Mouse (Mus musculus) myocyte (in vitro differentiated cells): ENCODE results near the gene Fto. TPM values are rescaled to one million over a fixed set of nuclear protein-coding genes. Genes with fewer than 3 reads are reported as not detected.

Source experiments
- H3K27me3 ChIP-seq: one replicate; pipeline ENCODE4 v1.6.1; 2011; ENCODE audit not compliant: control insufficient read depth, insufficient read depth, insufficient read length
- H3K36me3 ChIP-seq: one replicate; pipeline ENCODE4 v1.6.1; 2011; ENCODE audit not compliant: control insufficient read depth, insufficient read depth
- H3K4me2 ChIP-seq: one replicate; pipeline ENCODE4 v1.6.1; 2011; ENCODE audit warnings: low read depth, control low read depth
- H3K4me3 ChIP-seq: one replicate; pipeline ENCODE4 v1.5.1; 2011; ENCODE audit warnings: mild to moderate bottlenecking, control low read depth, moderate library complexity
- H3K79me2 ChIP-seq: one replicate; pipeline ENCODE4 v1.6.1; 2011; ENCODE audit not compliant: control insufficient read depth, insufficient read depth
- H3ac ChIP-seq: one replicate; pipeline ENCODE4 v1.6.1; 2011; ENCODE audit not compliant: control insufficient read depth, insufficient read length
- CEBPB ChIP-seq: IDR thresholded peaks from 2 replicates; pipeline ENCODE4 v1.6.1; 2011; ENCODE audit warnings: mild to moderate bottlenecking, moderate library complexity; ENCODE audit not compliant: poor library complexity, insufficient read depth, severe bottlenecking
- E2F4 ChIP-seq: IDR thresholded peaks from one replicate; pipeline ENCODE4 v1.6.1; 2011; ENCODE audit warnings: mild to moderate bottlenecking, control low read depth, moderate library complexity; ENCODE audit not compliant: insufficient read depth
- MAX ChIP-seq: IDR thresholded peaks from one replicate; pipeline ENCODE4 v1.6.1; 2011; ENCODE audit warnings: low read depth, mild to moderate bottlenecking, control low read depth
- MYOD1 ChIP-seq, 3 experiments: IDR thresholded peaks; one replicate each; pipeline ENCODE4 v1.6.1; 2011; ENCODE audit warnings: control low read depth in 2 of 3, low read depth in 2 of 3, mild to moderate bottlenecking in 2 of 3, moderate library complexity in 1 of 3; ENCODE audit not compliant: insufficient read length in 2 of 3, control insufficient read depth in 1 of 3
- MYOG ChIP-seq, 3 experiments: IDR thresholded peaks; one replicate each; pipeline ENCODE4 v1.6.1; 2011; ENCODE audit warnings: control low read depth in 2 of 3, low read depth in 2 of 3, mild to moderate bottlenecking in 2 of 3; ENCODE audit not compliant: insufficient read length in 2 of 3, control insufficient read depth in 1 of 3, insufficient read depth in 1 of 3
- POLR2A ChIP-seq: IDR thresholded peaks from one replicate; pipeline ENCODE4 v1.6.1; 2011; ENCODE audit warnings: low read depth, mild to moderate bottlenecking, control low read depth, moderate library complexity; ENCODE audit not compliant: insufficient read length
- POLR2AphosphoS2 ChIP-seq: IDR thresholded peaks from one replicate; pipeline ENCODE4 v1.6.1; 2011; ENCODE audit warnings: low read depth, control low read depth; ENCODE audit not compliant: insufficient read length
- REST ChIP-seq: IDR thresholded peaks from one replicate; pipeline ENCODE4 v1.6.1; 2011; ENCODE audit warnings: mild to moderate bottlenecking, control low read depth, moderate library complexity; ENCODE audit not compliant: insufficient read depth, insufficient read length
- SRF ChIP-seq: IDR thresholded peaks from one replicate; pipeline ENCODE4 v1.6.1; 2011; ENCODE audit warnings: low read depth; ENCODE audit not compliant: control insufficient read depth, insufficient read length
- TCF12 ChIP-seq: IDR thresholded peaks from one replicate; pipeline ENCODE4 v1.6.1; 2011; ENCODE audit warnings: mild to moderate bottlenecking, control low read depth; ENCODE audit not compliant: poor library complexity, insufficient read depth, severe bottlenecking
- TCF3 ChIP-seq: IDR thresholded peaks from one replicate; pipeline ENCODE4 v1.6.1; 2011; ENCODE audit warnings: low read depth, control low read depth; ENCODE audit not compliant: insufficient read length
- USF1 ChIP-seq: IDR thresholded peaks from one replicate; pipeline ENCODE4 v1.6.1; 2011; ENCODE audit warnings: low read depth, mild to moderate bottlenecking, control low read depth, moderate library complexity
- polyA plus RNA-seq: library from polyadenylated mRNA; unstranded; fragments of >200 nt; fragmentation: generic; extraction: Trizol; gene quantifications from one replicate; pipeline ENCODE4 v1.2.1, GENCODE M21; 2012; ENCODE audit warnings: missing spikeins

The Fto gene
- polyA plus RNA-seq, 1 experiment: 74.1 TPM

DNA sequence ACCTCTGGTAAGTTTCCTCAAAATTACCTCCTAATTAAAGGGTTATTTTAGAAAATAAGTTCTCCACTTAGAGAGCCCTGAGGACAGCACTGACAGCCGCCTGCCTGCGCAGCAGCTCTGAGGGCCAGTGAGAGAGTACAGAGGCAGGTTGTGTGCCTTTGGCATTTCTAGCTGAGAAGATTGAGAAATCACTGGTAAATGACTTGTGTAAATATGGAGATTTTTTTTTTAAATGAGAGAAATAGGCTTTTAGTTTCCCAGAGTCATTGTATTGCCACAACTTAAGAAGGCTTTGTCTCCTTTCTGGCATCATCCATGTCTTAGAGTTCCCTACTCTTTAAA is 181.9 kb downstream of the Fto start:
- Histone ChIP-seq H3K4me3 (no peak overlapping the region), H3ac (no peak overlapping the region), H3K4me2 (no peak overlapping the region), H3K36me3 (no peaks in the 10 kb centered on the region), H3K27me3 (no peaks in the 10 kb centered on the region), H3K79me2 (no peaks in the 10 kb centered on the region)
- no peak for TF ChIP-seq SRF
- no peak for TF ChIP-seq CEBPB
- no peak for TF ChIP-seq MYOD1 (IDR thresholded peaks at IDR 0.05; ENCODE audit: control insufficient read depth in 1 of 3, insufficient read length in 2 of 3, low read depth in 2 of 3)

DNA sequence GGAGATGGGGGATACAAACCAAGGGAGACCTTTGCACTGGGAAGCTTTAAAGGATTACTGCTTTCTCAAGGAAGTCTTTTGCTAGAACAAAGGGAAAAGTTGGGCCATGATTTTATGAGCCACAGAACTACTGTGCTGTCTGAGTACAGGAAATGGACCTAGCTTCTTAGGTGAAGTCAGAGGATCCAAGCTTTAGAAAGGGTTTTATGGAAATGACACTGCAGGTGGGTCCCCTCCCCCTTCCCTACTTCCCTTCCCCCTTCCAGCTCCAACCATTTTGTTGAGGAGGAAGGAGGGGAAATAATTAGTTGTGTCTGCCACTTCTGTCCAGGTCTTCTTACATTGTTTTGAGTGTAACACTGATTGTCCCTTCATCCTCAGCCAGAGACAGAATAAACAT is 182.7 kb downstream of the Fto start:
- Histone ChIP-seq H3K79me2 (no peaks in the 10 kb centered on the region), H3K4me3 (no peak overlapping the region), H3K27me3 (no peaks in the 10 kb centered on the region), H3K4me2 (no peak overlapping the region), H3ac (no peak overlapping the region), H3K36me3 (no peaks in the 10 kb centered on the region)
- TF ChIP-seq SRF (no peak), CEBPB (no peak), E2F4 (no peak), MYOG (IDR thresholded peaks at IDR 0.05; ENCODE audit: control insufficient read depth in 1 of 3, insufficient read depth in 1 of 3, insufficient read length in 2 of 3, low read depth in 2 of 3) (no peak)

DNA sequence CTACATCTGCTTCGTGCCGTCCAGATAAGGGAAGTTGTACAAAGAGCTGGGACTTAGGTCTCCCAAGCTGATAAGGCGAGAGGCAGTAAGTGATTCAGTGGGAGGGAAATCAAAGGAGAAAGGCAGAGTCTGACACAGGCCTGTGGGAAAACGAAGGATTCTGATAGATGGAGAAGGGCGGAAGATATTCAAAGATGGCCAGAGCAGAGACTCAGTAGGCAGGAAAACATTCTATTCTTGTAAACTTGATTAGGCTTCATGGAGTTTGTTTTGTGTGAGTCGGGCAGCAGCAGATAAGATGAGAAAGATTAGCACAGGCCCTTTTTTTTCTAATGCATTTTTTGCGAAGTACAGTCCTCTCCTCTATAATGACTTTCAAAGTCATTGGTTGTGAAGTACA is 183.6 kb downstream of the Fto start:
- TF ChIP-seq POLR2AphosphoS2 (no peak), POLR2A (no peak), MAX (no peak), TCF3 (no peak), MYOG (IDR thresholded peaks at IDR 0.05; ENCODE audit: control insufficient read depth in 1 of 3, insufficient read depth in 1 of 3, insufficient read length in 2 of 3, low read depth in 2 of 3) (no peak), TCF12 (no peak), SRF (no peak), CEBPB (no peak), E2F4 (no peak), MYOD1 (IDR thresholded peaks at IDR 0.05; ENCODE audit: control insufficient read depth in 1 of 3, insufficient read length in 2 of 3, low read depth in 2 of 3) (no peak), REST (no peak)

GRCm38 (mm10) chr8:91498611-91499010 is 185.3 kb downstream of the Fto start:
- Histone ChIP-seq H3K79me2 (no peaks in the 10 kb centered on the region), H3K4me2 (no peak overlapping the region), H3ac (no peak overlapping the region), H3K4me3 (no peak overlapping the region), H3K27me3 (no peaks in the 10 kb centered on the region), H3K36me3 (no peaks in the 10 kb centered on the region)
- TF ChIP-seq SRF (no peak), TCF12 (no peak), MAX (no peak), E2F4 (no peak), REST (no peak), USF1 (no peak), CEBPB (no peak), POLR2AphosphoS2 (no peak), MYOG (IDR thresholded peaks at IDR 0.05; ENCODE audit: control insufficient read depth in 1 of 3, insufficient read depth in 1 of 3, insufficient read length in 2 of 3, low read depth in 2 of 3) (no peak), MYOD1 (IDR thresholded peaks at IDR 0.05; ENCODE audit: control insufficient read depth in 1 of 3, insufficient read length in 2 of 3, low read depth in 2 of 3) (no peak), TCF3 (no peak), POLR2A (no peak)

More for the DNA sequence above, 183.6 kb downstream of the Fto start:
- Histone ChIP-seq H3K27me3 (no peaks in the 10 kb centered on the region), H3K79me2 (no peaks in the 10 kb centered on the region), H3K4me2 (no peak overlapping the region), H3K4me3 (no peak overlapping the region), H3ac (no peak overlapping the region), H3K36me3 (no peaks in the 10 kb centered on the region)

DNA sequence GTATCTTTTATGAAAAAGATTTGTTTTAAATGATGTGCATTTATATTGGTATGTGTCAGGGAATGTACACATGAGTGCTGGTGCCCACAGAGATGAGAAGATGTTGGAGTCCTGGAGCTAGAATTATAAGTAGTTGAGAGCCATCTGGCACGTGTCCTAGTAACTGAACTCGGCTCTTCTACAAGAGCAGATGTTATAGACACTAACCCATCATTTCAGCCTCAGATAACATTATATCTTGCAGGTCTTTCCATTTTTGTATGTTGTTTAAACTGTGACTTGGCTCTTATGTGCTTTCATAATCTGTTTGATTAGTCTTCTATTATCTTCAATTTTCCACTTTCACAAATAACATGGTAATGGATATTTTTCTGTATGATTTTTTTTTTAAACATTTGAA is 186.0 kb downstream of the Fto start:
- no peak for TF ChIP-seq MAX
- TF ChIP-seq MYOG (IDR thresholded peaks at IDR 0.05; ENCODE audit: control insufficient read depth in 1 of 3, insufficient read depth in 1 of 3, insufficient read length in 2 of 3, low read depth in 2 of 3): no peak
- no peak for TF ChIP-seq TCF3
- TF ChIP-seq TCF12: no peak
- no peak for TF ChIP-seq REST
- no peaks in the 10 kb centered on the region for H3K27me3 ChIP-seq
- H3K4me3 ChIP-seq: no peak overlapping the region
- no peak overlapping the region for H3ac ChIP-seq
- no peaks in the 10 kb centered on the region for H3K79me2 ChIP-seq
- no peaks in the 10 kb centered on the region for H3K36me3 ChIP-seq
- H3K4me2 ChIP-seq: no peak overlapping the region
